Mouse (Mus musculus): Measurements from ENCODE around the gene Mfsd1.

Gene Mfsd1

DNA sequence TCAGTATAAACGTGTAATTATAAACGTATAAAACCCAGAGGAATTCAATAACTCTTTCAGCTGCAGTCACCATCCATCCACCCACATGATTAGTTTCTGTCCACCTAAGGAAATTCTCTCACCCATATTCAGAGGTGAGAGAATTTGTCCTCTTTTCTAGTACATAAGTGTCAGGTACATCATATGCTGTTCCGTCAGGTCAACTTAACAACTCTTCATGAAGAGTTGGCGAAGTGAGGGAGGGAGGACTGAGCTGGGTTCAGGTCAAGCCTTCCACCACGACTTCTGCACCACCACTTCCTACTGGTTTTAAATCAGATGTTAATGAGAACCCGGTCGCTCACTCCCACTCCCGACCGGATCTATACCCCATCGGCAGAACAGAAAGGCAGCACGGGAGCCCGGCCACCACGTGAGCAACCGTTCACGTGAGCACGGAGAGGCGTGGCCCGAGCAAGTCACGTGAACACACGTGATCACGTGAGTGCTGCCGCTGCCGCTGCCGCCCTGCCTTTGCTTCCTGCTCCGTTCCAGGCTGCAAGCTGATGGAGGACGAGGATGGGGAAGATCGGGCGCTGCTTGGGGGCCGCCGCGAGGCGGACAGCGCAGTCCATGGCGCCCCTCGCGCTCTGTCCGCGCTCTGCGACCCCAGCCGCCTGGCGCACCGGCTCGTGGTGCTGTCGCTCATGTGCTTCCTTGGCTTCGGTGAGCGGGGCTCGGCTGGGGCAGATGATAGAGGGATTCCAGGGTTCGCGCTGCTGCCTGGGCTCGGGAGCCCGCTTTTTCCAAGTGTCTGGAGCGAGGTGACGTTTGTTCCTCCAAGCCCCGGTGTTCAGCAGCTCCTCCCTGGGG lies at the start of gene Mfsd1:
Gene Mfsd1 (plus strand): TSS at position 469 of the 852 bp plus-strand sequence.
- DNase-seq (ENCODE audit: low spot score) = peak; percentile 81

DNA sequence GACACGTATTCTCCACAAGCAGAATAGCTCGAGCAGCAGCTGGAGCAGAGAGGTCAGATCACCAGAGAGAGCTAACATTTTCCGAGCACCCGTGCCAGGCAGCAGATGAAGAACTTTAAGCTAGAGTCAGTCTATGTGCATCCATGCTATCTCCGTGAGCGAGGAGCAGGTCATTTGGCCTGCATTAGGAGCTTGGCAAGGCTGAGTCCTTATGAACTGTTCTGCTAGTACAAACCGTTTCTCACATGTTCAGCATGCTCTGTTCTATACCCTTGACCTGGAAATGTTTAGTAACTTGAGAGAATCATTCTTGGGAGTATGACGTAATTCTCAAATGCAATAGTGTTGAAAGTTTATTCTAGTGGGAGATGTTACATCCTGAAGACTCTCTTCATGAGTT lies 38.9 kb upstream of the Mfsd1 start:
- no peak for DNase-seq (ENCODE audit: low spot score)

DNA sequence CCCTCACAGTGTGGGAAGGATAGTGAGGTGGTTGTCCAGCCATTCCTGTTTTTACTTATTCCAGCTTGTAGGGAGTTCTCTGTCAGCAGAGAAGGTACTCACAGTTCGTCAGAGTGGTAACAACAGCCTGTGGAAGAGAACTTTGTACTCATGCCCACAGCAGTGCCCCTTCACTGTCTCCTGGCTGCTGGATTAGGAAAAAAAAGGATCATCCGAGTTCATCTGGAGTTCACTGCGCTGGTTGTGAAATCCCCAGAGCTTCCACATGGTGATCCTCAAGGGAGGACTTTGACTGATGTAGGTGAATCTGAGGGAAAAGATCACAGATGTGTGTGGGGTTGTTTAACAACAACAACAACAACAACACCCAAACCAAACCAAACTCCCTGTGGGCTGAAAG lies 31.3 kb upstream of the Mfsd1 start:
- no peak for DNase-seq (ENCODE audit: low spot score)

DNA sequence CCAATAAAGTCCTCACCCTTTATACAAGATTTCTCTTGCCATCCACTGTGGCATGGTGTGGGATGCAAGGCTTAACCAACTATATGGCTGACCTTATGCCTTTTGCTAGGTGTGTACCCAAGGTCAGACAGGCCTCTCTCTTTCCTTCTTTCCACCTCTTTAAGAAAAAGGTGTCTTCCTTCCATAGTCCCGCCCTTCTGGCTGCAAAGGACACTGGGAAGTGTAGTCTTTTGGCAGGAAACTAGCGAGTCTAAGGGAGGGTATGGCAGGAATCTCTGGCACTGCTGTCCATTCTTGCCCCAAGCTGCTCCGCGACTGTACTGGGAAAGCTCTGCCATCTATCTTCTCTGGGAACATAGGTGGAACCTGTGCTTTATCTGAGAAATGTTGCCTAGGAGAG lies 29.3 kb upstream of the Mfsd1 start:
- no peak for DNase-seq (ENCODE audit: low spot score)

DNA sequence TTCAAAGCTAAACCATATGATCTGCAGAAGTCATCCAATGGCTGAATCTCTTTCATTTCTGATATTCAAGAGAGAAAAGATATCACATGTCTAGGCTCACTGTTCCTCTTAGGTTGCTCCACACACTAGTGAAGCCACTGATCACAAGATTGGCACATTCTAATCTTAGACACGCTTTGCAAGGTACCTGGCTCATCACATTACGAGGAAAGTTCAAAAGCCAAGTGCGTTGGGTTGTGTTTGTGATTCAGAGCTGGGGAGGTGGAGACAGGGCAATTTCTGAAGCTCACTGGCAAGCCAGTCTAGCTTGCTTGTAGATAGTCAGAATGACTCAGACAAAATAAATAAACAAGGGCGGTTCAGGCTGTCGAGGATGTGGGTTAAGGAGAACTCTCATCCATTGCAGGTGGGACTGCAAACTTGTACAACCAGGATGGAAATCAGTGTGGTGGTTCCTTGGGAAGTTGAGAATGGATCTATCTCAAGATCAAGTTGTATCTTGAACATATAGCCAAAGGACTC lies 28.6 kb upstream of the Mfsd1 start:
- no peak for DNase-seq (ENCODE audit: low spot score)

DNA sequence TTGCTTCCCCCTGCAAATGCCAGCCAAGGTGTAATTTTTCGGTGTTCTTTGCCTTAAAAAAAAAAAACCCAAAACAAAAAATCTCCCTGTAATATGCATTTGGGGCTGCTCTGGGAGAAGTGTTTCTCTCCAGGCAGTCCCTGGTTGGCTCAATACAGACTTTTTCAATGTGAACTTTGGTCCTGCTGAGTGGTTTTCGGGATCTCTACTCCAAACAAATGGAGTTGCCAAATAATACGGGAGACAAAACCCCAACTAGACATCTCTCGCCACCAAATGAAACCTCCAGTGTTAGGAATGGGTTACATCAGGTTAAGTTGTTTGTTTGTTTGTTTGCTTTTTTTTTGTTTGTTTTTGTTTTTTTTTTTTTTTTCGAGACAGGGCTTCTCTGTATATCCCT lies 27.3 kb upstream of the Mfsd1 start:
- no peak for DNase-seq (ENCODE audit: low spot score)

DNA sequence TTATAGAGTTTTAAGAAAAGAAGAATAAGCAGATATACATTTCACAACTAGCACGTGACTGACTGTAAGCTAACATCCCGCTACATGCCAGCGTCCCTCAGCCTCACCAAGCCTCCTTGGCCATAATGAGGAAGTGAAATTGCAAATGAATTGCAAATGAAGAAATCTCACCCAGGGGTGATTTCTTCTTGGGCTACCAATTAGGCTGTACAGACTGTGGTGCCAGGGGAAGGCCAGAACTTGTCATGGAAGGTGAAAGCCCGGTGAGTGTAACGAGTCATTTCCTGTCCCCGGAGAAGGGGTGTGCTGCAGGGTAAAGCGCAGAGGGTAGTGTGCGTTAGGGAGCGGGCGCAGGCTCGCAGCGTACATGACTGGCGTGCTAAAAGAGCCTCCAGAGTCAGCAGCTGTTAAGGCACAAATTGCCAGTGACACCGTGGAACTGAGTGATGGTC lies 25.3 kb upstream of the Mfsd1 start:
- no peak for DNase-seq (ENCODE audit: low spot score)

DNA sequence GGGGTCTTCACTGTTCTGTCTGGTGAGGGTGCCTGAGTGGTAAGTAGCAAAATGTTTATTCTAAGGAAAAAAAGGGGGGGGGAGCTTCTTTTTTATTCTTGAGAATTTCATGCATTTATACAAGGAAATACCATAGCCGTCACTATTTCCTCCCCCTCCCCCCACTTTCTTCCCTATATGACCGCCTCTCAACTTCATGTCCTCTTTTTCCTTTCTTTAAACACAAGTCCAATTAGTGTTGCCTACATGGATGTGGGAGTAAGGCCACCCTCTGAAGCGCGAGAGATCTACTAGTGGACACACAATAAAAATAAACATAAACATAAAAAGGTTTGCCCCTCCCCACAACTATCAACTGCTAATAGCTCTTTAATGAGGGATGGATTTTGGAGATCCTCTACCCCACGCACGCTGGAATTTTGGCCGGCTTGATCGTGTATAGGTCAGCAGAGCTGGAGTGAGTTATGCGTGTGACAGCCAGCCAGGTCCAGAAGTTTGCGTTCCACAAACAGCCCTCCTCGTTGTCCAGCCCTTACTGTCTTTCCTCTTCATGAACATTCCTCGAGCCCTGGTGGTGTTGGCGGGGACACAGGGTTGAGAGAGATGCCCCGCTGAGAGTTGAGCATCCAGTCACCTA lies 24.7 kb upstream of the Mfsd1 start:
- no peak for DNase-seq (ENCODE audit: low spot score)

DNA sequence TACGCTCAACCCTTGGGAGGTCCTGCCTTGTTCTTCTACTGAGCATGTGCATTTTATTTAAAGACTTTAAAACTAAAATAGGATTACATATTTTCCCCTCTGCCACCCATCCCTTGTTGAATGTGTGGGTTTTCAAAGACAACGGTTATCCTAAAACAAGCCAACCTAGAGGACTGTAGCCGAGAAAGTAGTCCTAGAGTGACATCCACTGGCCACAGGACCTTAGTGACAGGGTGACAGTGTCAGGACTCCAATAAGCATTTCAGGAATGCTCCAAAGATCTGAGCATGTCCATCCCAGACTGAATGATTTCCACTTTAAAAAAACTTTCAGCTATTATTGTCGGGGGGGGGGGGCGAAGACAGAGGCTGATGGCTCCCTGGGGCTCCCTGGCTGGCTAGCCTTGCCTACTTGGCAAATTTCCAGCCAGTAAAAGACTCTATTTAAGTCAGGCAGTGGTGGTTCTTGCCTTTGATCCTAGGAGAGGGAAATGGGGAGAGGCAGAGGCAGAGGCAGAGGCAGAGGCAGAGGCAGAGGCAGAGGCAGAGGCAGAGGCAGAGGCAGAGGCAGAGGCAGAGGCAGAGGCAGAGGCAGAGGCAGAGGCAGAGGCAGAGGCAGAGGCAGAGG lies 17.7 kb upstream of the Mfsd1 start:
- no peak for DNase-seq (ENCODE audit: low spot score)

DNA sequence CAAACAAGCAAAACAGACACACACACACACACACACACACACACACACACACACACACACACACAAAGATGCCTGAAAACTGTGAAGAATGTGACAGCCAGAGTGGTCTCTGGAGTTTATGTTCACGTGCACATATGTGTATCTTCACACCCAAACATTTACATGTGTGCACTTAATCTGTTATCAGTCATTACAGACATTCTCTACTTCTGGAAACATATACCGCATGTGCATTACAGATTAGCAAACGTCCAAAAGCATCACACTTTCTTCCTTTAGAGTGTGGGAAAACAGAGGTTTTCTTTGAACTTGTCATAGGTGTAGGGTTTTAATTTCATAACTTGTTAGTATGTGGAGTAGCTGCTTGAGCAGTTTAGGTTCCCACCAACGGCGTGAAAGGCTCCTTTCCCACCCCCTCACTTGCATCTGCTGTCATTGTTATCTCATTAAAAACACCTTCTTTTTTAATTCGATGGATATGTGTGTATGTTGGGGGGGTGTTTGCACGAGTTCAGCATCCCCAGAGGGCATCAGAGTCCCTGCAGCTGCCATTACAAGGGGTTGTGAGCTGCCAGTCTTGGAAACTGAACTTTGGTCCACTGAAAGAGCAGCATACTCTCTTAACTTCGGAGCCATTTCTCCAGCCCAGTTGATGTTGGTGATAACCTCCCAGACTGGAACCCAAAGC lies 16.9 kb upstream of the Mfsd1 start:
- no peak for DNase-seq (ENCODE audit: low spot score)

DNA sequence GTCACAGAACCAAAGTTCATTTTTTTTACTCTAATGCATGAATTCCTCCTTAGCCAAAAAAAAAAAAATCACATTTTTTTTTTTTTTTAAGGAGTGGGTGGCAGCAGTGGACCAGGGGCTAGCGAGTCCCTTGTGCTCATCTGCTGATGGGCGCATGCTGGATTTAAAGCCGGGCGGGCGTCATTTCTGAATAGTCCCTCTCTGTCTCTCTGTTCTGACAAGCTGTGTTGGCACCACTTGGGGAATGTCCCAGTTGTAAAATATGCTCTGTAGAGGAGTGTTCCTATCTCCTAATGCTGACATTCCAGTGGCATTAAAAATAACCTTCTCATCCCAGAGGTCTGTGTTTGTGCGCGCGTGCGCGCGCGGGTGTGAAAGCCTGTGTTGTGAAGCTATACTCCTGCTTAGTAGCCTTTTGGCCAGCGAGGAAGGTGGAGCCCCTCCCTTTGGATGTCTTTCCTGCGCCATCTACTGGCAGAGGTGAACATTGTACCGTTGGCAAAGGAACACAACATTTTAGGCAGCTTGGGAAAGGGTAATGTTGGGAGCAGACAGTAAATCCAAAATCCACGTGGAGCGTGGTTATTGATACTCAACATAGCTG lies 14.4 kb upstream of the Mfsd1 start:
- peak; percentile 8 for DNase-seq (ENCODE audit: low spot score)

DNA sequence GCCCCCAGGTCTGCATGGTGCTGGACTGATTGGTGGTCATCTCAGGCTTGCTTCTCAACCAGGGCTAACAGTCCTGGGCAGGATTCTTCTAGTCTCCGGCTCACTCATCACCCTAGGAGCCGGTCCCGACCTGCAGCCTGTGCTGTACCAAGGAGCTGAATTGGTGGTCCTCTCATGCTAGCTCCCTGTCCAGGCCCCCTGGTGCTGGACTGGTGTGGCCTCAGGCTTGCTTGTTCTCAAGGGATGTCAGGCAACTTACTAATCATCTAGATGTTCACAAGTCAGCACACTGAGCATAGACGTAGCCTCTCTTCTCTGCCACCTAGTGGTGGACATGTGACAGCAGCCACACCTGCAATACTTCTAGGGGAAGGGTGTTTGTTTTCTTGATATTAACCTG lies 9.6 kb upstream of the Mfsd1 start:
- no peak for DNase-seq (ENCODE audit: low spot score)

DNA sequence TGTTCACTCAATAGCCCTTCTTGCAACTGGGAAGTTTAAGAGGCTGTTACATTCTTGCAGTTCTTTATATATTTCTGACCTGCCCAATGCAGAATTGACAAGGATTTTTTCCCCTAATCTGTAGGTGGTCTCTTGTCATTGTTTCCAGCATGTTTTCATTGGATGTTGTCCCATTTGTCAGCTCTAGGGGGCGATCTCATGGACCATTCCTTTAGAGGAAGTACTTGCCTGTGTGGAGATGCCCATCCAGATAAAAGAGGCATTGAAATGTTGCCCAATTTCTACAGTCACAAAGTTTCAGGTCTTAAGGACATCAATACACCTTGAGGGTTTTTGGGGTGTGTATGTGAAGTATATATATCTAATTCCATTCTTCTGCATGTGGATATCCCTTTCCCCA lies 9.0 kb upstream of the Mfsd1 start:
- DNase-seq (ENCODE audit: low spot score) = no peak

DNA sequence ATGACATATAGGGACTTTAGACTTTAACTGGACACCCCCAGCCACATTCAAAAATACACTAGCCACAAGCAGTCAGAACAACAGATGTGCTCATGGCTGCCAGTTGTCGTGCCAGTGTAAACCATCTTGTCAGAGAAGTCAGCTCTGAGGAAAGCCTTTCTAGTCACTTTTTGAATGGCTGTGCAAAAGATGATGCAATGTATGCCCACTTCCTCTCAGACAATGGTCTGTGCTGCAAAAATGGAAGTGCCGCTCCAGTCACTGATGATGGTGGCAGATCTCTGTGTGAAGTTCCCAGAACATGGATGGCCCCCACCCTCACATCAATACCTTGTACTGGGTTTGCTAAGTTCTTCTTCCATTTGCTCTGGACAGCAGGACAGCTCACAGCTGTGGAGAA lies 6.3 kb upstream of the Mfsd1 start:
- DNase-seq (ENCODE audit: low spot score) = no peak

DNA sequence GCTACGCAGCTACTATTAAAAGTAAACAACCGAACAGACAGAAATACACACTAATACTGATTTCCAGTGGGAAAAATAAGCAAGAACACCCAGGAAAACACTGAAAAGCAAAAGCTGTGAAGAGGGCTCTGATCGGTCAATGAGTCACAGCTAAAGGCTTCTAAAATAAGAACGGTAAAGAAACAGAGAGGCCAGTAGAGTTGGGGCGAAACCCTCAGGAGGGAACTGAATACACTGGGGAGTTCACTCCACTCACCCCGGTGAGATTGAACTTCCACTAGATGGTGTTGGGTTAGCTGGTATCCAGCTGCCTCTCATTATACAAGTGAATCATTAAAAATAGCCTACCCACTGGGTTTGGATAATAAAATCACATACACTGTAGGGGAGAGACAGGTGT lies 5.8 kb upstream of the Mfsd1 start:
- DNase-seq (ENCODE audit: low spot score) = no peak

DNA sequence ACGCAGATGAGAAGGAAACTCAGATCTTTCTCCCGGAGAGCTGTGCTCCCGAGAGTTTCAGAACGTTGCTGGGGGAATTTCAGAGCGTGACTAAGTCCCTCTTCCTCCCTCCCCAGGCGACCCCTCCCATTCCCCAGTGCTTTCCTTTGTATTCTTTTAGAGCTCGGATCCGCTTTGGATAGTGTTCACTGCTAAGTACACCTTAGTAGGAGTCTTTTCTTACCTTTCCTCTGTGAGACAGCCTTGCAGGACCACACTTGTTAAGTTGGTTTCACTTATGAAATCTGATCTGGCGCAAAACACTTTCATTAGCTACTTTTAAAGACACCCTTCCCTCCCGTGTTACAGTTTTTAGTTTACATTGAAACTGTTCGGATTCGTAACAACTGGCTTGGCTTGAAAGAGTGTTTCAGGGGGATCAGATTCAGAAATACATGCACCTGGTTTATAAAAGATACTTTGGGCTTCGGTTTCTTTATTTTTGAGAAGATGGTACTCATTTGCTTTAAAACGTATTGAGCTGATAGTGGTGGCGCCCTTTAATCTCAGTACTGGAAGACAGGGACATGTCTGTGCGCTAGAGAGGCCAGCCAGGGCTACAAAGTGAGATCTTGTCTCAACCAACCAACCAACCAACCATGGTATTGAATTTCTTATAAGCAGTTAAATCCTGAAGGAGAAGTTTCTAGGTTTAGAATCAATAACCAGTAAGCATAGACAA lies 744 bp downstream of the Mfsd1 start:
- DNase-seq (ENCODE audit: low spot score) = no peak

DNA sequence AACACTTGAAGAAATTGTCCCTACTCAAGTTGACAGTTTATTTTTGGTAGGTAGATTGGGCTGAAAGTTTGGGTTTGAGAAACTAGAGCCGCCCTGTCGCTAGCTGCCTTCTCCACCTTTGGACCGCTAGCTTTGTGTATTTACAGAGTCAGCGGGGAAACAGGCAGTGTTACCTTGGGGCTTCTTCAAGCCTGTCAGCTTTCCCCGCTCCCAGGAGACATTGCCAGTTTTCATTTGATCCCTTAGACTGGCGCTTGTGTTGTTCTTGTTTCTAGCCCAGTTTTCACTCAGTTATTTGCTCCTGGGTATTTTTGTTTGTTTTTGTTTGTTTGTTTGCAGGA lies 1.3 kb downstream of the Mfsd1 start:
- DNase-seq (ENCODE audit: low spot score) = no peak

DNA sequence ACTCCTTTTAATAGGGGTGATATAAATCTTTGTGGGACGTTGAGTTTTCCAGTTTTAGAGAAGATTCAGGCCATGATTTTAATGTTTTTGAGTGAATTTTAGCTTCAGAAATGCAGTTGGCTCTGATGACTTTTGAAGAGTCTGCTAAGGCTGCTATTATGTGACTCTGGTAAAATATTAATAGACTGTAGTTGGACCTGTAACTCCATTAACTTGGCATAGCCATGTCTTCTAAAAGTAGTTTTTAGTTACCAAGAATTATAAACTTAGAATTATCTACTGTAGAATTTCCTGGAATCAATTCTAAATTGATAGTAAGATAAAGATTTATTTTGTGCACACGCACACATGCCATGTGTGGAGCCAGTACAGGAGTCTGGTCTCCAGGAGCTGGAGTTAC lies 4.0 kb downstream of the Mfsd1 start:
- DNase-seq (ENCODE audit: low spot score) = no peak

DNA sequence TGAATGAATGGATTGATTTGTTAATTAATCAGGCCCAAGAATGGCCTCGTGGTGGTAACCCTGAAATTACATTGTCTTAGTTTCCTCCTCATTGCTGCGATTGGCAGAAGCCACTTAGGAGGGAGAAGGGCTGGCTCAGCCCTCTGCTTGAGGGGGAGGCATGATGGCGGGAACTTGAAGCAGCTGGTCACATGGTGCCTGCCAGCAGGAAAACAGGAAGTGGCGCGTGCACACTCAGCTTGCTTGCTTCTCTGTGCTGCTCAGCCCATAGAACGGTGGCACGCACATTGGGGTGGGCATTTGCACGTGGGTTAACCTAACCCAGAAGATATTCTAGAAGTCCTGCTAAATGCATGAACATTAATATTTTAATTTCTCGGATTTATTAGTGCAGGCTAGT lies 4.9 kb downstream of the Mfsd1 start:
- DNase-seq (ENCODE audit: low spot score) = no peak

DNA sequence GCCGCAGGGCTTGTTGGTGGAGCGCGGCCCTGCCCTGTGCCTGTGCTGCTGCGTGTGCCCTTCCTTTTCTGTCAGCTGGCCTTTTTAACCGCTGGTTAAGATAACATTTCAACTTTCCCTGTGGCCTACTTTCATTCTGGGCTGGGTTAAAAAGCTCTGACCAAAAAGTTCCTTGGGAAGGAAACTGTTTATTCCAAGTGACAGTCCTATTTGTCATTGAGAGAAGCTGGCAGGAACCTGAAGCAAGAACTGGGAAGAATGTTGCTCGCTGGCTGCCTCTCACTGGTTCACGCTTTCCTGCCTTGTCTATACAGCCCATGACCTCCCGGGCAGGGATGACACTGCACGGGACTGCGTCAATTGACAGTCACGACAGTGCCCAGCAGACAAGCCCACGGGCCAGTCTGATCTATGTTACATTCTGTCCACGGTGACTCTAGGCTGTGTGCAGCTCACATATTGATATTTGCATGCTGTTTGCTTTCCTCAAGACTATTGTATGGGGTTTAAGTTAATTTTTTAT lies 19.1 kb downstream of the Mfsd1 start:
- DNase-seq (ENCODE audit: low spot score) = no peak

DNA sequence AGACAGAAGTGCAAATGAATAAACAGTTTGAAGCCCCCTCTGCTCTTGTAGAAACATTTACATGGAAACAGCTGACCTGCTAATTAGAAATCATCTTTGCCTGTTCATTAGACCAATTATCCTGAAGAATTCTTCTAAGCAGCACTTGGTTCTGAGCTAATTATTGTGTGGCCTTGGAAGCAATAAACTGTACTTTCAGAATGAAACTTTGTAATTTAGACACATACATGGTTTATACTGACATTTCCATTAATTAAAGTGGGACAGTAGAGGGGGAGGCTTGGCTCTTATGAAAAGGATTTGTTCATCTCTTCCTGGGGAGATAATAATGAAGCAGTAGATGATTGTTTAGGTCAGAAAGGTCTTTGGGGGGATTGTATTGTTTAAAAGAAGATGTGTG lies 35.7 kb downstream of the Mfsd1 start:
- no peak for DNase-seq (ENCODE audit: low spot score)

Data from ovary, adult 18-20 months (tissue).